Mouse (Mus musculus) embryonic facial prominence, embryonic 13.5 days (tissue): ENCODE results near the gene Rps8. TPM values are rescaled to one million over a fixed set of nuclear protein-coding genes. Genes with fewer than 3 reads are reported as not detected.
A peak's percentile ranks its signal among the peaks of the same experiment; 100 is the strongest.

ENCODE experiments used
- ATAC-seq: fragments of 200-750 bp; cut with Nextera tagmentation; 2 replicates; pipeline ENCODE4 v1.8.0; 2017; ENCODE audit warnings: low read depth; ENCODE audit not compliant: insufficient number of reproducible peaks, insufficient read depth, low FRiP score, low TSS enrichment
- H3K27ac ChIP-seq: fragments of 300-500 bp; sonication (generic); 2 replicates; pipeline ENCODE4 v1.5.1; 2015; ENCODE audit warnings: moderate library complexity, mild to moderate bottlenecking, inconsistent platforms
- H3K27me3 ChIP-seq: fragments of 300-500 bp; sonication (generic); 2 replicates; pipeline ENCODE4 v1.6.1; 2015; ENCODE audit warnings: mild to moderate bottlenecking, inconsistent platforms
- H3K36me3 ChIP-seq: fragments of 300-500 bp; sonication (generic); 2 replicates; pipeline ENCODE4 v1.6.1; 2015; ENCODE audit warnings: mild to moderate bottlenecking, inconsistent platforms
- H3K4me1 ChIP-seq: fragments of 300-500 bp; sonication (generic); 2 replicates; pipeline ENCODE4 v1.6.1; 2015; ENCODE audit warnings: inconsistent platforms
- H3K4me2 ChIP-seq: fragments of 300-500 bp; sonication (generic); 2 replicates; pipeline ENCODE4 v1.6.1; 2015; ENCODE audit warnings: moderate library complexity, mild to moderate bottlenecking, inconsistent platforms
- H3K4me3 ChIP-seq: fragments of 300-500 bp; sonication (generic); 2 replicates; pipeline ENCODE4 v1.5.1; 2015; ENCODE audit warnings: mild to moderate bottlenecking, inconsistent platforms
- H3K9ac ChIP-seq: fragments of 300-500 bp; sonication (generic); 2 replicates; pipeline ENCODE4 v1.6.1; 2015; ENCODE audit warnings: mild to moderate bottlenecking, inconsistent platforms
- H3K9me3 ChIP-seq: fragments of 300-500 bp; sonication (generic); 2 replicates; pipeline ENCODE4 v1.6.1; 2016; ENCODE audit warnings: inconsistent platforms
- WGBS: fragments of 180-500 bp; shearing (Covaris S2); methylation state at CpG from one replicate; pipeline ENCODE4 v1.1.7; 2015; ENCODE audit warnings: mixed read lengths; 5-methylcytosine and 5-hydroxymethylcytosine counted together
- microRNA-seq: library from miRNA; unstranded; fragments of <30 nt; microRNA quantifications from one replicate; pipeline ENCODE4, GENCODE M21; 2016
- polyA plus RNA-seq: library from polyadenylated mRNA; unstranded; fragments of >200 nt; fragmentation: Nextera tagmentation; extraction: Ambion mirVana; gene quantifications from 2 replicates; pipeline ENCODE4 v1.2.1, GENCODE M21; 2015

The Rps8 gene
- polyA plus RNA-seq, 1 experiment from 2014 or later = 1,114 TPM

GRCm38 (mm10) chr4:117108524-117108849, 47.6 kb downstream of the Rps8 start:
- Histone ChIP-seq H3K36me3 (peaks cover 51% of the 10 kb centered on the region), H3K4me3 (no peak overlapping the region), H3K27me3 (no peaks in the 10 kb centered on the region; the same call in 1 of the 2 replicates), H3K9me3 (no peaks in the 10 kb centered on the region), H3K27ac (no peak overlapping the region), H3K9ac (no peak overlapping the region), H3K4me1 (peaks cover 25% of the 10 kb centered on the region), H3K4me2 (no peak overlapping the region)
- WGBS = 93% methylated on average over 6 of the region's 6 CpGs
- no peak for ATAC-seq

GRCm38 (mm10) chr4:117107813-117108523, 48.1 kb downstream of the Rps8 start:
- no peak overlapping the region for H3K4me3 ChIP-seq
- no peak for ATAC-seq
- 87% methylated on average over 18 of the region's 18 CpGs for WGBS
- peaks cover 48% of the 10 kb centered on the region for H3K36me3 ChIP-seq
- no peak overlapping the region for H3K9ac ChIP-seq
- no peak overlapping the region for H3K4me2 ChIP-seq
- H3K27me3 ChIP-seq = no peaks in the 10 kb centered on the region; the same call in 1 of the 2 replicates
- H3K9me3 ChIP-seq = no peaks in the 10 kb centered on the region
- H3K27ac ChIP-seq = no peak overlapping the region
- H3K4me1 ChIP-seq = peaks cover 28% of the 10 kb centered on the region

GRCm38 (mm10) chr4:117105127-117105526, 50.9 kb downstream of the Rps8 start:
- Histone ChIP-seq H3K9ac (peak overlapping the region; percentile 21; the same call in 1 of the 2 replicates), H3K4me2 (peak overlapping the region; percentile 18; the same call in 1 of the 2 replicates), H3K36me3 (peaks cover 37% of the 10 kb centered on the region), H3K27ac (0 out of 2 replicates have a peak overlapping the region, but pooled peaks have one; percentile 22), H3K4me3 (no peak overlapping the region), H3K4me1 (peaks cover 42% of the 10 kb centered on the region), H3K27me3 (no peaks in the 10 kb centered on the region; the same call in 1 of the 2 replicates), H3K9me3 (no peaks in the 10 kb centered on the region)
- no peak for ATAC-seq
- 43% methylated on average over 10 of the region's 10 CpGs for WGBS

- Histone ChIP-seq H3K27me3 (no peaks in the 10 kb centered on the region; the same call in 1 of the 2 replicates), H3K36me3 (peaks cover 32% of the 10 kb centered on the region), H3K9ac (no peak overlapping the region), H3K27ac (0 out of 2 replicates have a peak overlapping the region, but pooled peaks have one; percentile 22), H3K4me2 (no peak overlapping the region), H3K9me3 (no peaks in the 10 kb centered on the region), H3K4me1 (peaks cover 46% of the 10 kb centered on the region), H3K4me3 (no peak overlapping the region)
- 74% methylated on average over 10 of the region's 10 CpGs for WGBS
- no peak for ATAC-seq
Observed at GRCm38 (mm10) chr4:117104672-117105071, 51.4 kb downstream of the Rps8 start.

Small RNA genes lying within 50 kb of the gene (microRNA-seq; reads per million reads assigned to microRNA genes)
- gene Gm22398 = not detected

Other genes with a start within 250 kb of the Rps8 start
- 101 and 105 TPM in 2 replicates for gene Urod, start 161.8 kb downstream of the Rps8 start, polyA plus RNA-seq
- gene Hectd3, start 160.9 kb downstream of the Rps8 start, polyA plus RNA-seq = 11.2 and 12.5 TPM in 2 replicates
- 45.3 and 45.7 TPM in 2 replicates for gene Eif2b3, start 136.8 kb downstream of the Rps8 start, polyA plus RNA-seq
- gene Ptch2, start 60.2 kb downstream of the Rps8 start, polyA plus RNA-seq = 20.5 and 26.8 TPM in 2 replicates
- 5.8 and 6.2 TPM in 2 replicates for gene Btbd19, start 30.5 kb downstream of the Rps8 start, polyA plus RNA-seq
- gene Tctex1d4, start 29.4 kb downstream of the Rps8 start, polyA plus RNA-seq = not detected in 2 replicates
- 3.2 and 3.3 TPM in 2 replicates for gene Plk3, start 22.3 kb downstream of the Rps8 start, polyA plus RNA-seq
- 63.4 and 73.4 TPM in 2 replicates for gene Kif2c, start 26.4 kb upstream of the Rps8 start, polyA plus RNA-seq
- 14.9 and 17.5 TPM in 2 replicates for gene Tmem53, start 95.7 kb upstream of the Rps8 start, polyA plus RNA-seq
- 1.4 and 1.6 TPM in 2 replicates for gene Armh1, start 95.9 kb upstream of the Rps8 start, polyA plus RNA-seq